Mouse (Mus musculus): ENCODE results near the gene 1110059G10Rik. TPM values are rescaled to one million over a fixed set of nuclear protein-coding genes. Genes with fewer than 3 reads are reported as not detected.

The 1110059G10Rik gene
- polyA plus RNA-seq, 1 experiment: 20.8 TPM

DNA sequence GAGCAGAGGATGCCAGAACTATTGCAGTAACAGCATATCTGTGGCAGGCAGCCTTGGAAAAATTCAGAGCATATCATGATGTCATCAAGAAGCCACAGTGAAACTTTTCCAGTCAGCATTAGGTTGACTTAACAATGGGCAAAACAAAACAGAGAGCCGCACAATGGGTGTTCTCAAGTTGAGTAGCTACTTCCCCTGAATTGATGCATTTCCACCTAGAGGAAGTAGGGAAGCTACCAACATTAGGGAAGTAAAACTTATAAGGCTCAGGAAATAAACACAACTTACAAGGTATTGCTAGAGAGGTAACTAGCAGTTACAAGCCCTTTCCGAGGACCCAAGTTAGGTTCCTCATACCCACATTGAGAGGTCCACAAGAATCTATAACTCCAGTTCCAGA, 49.8 kb downstream of the 1110059G10Rik start:
- H3K4me3 ChIP-seq (replicated peaks; ENCODE audit: control insufficient read depth, low read depth, low read length): no peak overlapping the region
- H3K27ac ChIP-seq (ENCODE audit: control insufficient read depth, insufficient read depth, low read depth, low read length, poor library complexity): no peak overlapping the region
- TF ChIP-seq CTCF (IDR thresholded peaks at IDR 0.05; ENCODE audit: control insufficient read depth, insufficient read depth, low read length): no peak
- no peak for TF ChIP-seq POLR2A (IDR thresholded peaks at IDR 0.05; ENCODE audit: borderline replicate concordance, control insufficient read depth, low read depth, low read length)
- no peaks in the 10 kb centered on the region for H3K4me1 ChIP-seq (ENCODE audit: control insufficient read depth, insufficient read depth, low read length)
- WGBS: 73% methylated on average over 2 of the region's 2 CpGs

Other genes starting within 250 kb of the 1110059G10Rik start
- gene Topaz1, start 203.7 kb downstream of the 1110059G10Rik start, polyA plus RNA-seq (2011; ENCODE audit: insufficient read depth, insufficient read length, low replicate concordance, missing spikeins): not detected in 2 replicates
- 1.5 and 2.6 TPM in 2 replicates for gene Tcaim, start 145.5 kb downstream of the 1110059G10Rik start, polyA plus RNA-seq (2011; ENCODE audit: insufficient read depth, insufficient read length, low replicate concordance, missing spikeins)
- not detected in 2 replicates for gene Gm35549, start 107.0 kb downstream of the 1110059G10Rik start, polyA plus RNA-seq (2011; ENCODE audit: insufficient read depth, insufficient read length, low replicate concordance, missing spikeins)
- gene Zfp445, start 85.0 kb downstream of the 1110059G10Rik start, polyA plus RNA-seq (2011; ENCODE audit: insufficient read depth, insufficient read length, low replicate concordance, missing spikeins): 11.4 and 26.8 TPM in 2 replicates
- 0.40 and 1.5 TPM in 2 replicates for gene Zkscan7, start 65.3 kb downstream of the 1110059G10Rik start, polyA plus RNA-seq (2011; ENCODE audit: insufficient read depth, insufficient read length, low replicate concordance, missing spikeins)
- gene Zfp105, start 27.9 kb downstream of the 1110059G10Rik start, polyA plus RNA-seq (2011; ENCODE audit: insufficient read depth, insufficient read length, low replicate concordance, missing spikeins): 1.8 TPM in 1 of 2 replicates, not detected in the other
- gene Kif15, start within 50 bp of the 1110059G10Rik start, polyA plus RNA-seq (2011; ENCODE audit: insufficient read depth, insufficient read length, low replicate concordance, missing spikeins): 104 and 108 TPM in 2 replicates
- gene Tmem42, start 70.3 kb upstream of the 1110059G10Rik start, polyA plus RNA-seq (2011; ENCODE audit: insufficient read depth, insufficient read length, low replicate concordance, missing spikeins): 2.2 and 13.3 TPM in 2 replicates
- gene Tgm4, start 83.7 kb upstream of the 1110059G10Rik start, polyA plus RNA-seq (2011; ENCODE audit: insufficient read depth, insufficient read length, low replicate concordance, missing spikeins): 0.47 TPM in 1 of 2 replicates, not detected in the other
- gene Zdhhc3, start 162.2 kb upstream of the 1110059G10Rik start, polyA plus RNA-seq (2011; ENCODE audit: insufficient read depth, insufficient read length, low replicate concordance, missing spikeins): 19.1 and 36.1 TPM in 2 replicates
- gene Exosc7, start 162.2 kb upstream of the 1110059G10Rik start, polyA plus RNA-seq (2011; ENCODE audit: insufficient read depth, insufficient read length, low replicate concordance, missing spikeins): 29.5 and 44.4 TPM in 2 replicates
- gene Clec3b, start 199.9 kb upstream of the 1110059G10Rik start, polyA plus RNA-seq (2011; ENCODE audit: insufficient read depth, insufficient read length, low replicate concordance, missing spikeins): 2.0 and 3.1 TPM in 2 replicates

Data from bone marrow, adult 2 months (tissue).